Mouse (Mus musculus) neutrophil, adult 59 days (primary cell): ENCODE measurements around the gene Scap. TPM values are rescaled to one million over a fixed set of nuclear protein-coding genes. Genes with fewer than 3 reads are reported as not detected.

ENCODE experiments used
- total RNA-seq, 2 experiments: library from RNA; stranded (reverse); gene quantifications; 1 replicate in 1 of 2; 2 replicates in 1 of 2; pipeline ENCODE4 v1.2.4; 2023

Gene Scap
- 10 to 100 TPM; 31.0 to 33.9 TPM for total RNA-seq

GRCm38 (mm10) chr9:110333135-110333895, at the start of gene Scap:
Scap (plus strand) TSS chr9:110333288.

GRCm38 (mm10) chr9:110304969-110305651, 28.0 kb upstream of the Scap start, which contains the start of gene Elp6:
Elp6 (plus strand) TSS chr9:110305173.

GRCm38 (mm10) chr9:110408099-110408773, 75.1 kb downstream of the Scap start, which contains the start of gene Ptpn23:
Ptpn23 (minus strand) TSS chr9:110408213.

GRCm38 (mm10) chr9:110419511-110420112, 86.5 kb downstream of the Scap start, which contains the start of gene Ngp:
Ngp (plus strand) TSS chr9:110419747.

Other genes with a start within 250 kb of the Scap start
- 10 to 100 TPM; 31.2 to 37.5 TPM for gene Smarcc1, start 215.6 kb upstream of the Scap start, total RNA-seq
- 10 to 100 TPM; 27.7 to 34.9 TPM for gene Dhx30, start 215.5 kb upstream of the Scap start, total RNA-seq
- under 1 TPM; 0.15 to 0.51 TPM for gene Cspg5, start 89.5 kb upstream of the Scap start, total RNA-seq
- 1 to 10 TPM; 3.0 to 6.0 TPM for gene Elp6, start 28.1 kb upstream of the Scap start, total RNA-seq
- gene Ptpn23, start 74.9 kb downstream of the Scap start, total RNA-seq: 10 to 100 TPM; 48.2 to 55.8 TPM
- over 10,000 TPM; 14,230 to 18,632 TPM for gene Ngp, start 86.5 kb downstream of the Scap start, total RNA-seq
- 10 to 100 TPM; 34.7 to 37.9 TPM for gene Klhl18, start 143.4 kb downstream of the Scap start, total RNA-seq
- gene Kif9, start 143.7 kb downstream of the Scap start, total RNA-seq: under 1 TPM; 0.44 to 0.56 TPM
- gene Setd2, start 199.3 kb downstream of the Scap start, total RNA-seq: 100 to 1,000 TPM in 1 of 2 experiments, 10 to 100 TPM in 1; 98.0 to 112 TPM